Mouse (Mus musculus) bone marrow, adult 2 months (tissue): ENCODE measurements around the gene Spata18.

Experiments used
- CTCF ChIP-seq: fragments of 200-500 bp; IDR thresholded peaks from 2 replicates; pipeline ENCODE4 v1.5.1; 2011; ENCODE audit warnings: low read length, control low read depth; ENCODE audit not compliant: control insufficient read depth, insufficient read depth
- POLR2A ChIP-seq: fragments of 200-500 bp; IDR thresholded peaks from 2 replicates; pipeline ENCODE4 v1.6.1; 2011; ENCODE audit warnings: low read depth, mild to moderate bottlenecking, control low read depth, low read length, borderline replicate concordance; ENCODE audit not compliant: control insufficient read depth

- TF ChIP-seq POLR2A (no peak), CTCF (no peak)
These were observed 13.7 kb upstream of the Spata18 start for GRCm38 (mm10) chr5:73637337-73638107.
